Mouse (Mus musculus) stomach, adult 2 months (tissue): ENCODE data around the gene 6330403K07Rik. TPM values are rescaled to one million over a fixed set of nuclear protein-coding genes. Genes with fewer than 3 reads are reported as not detected.

Source experiments
- polyA plus RNA-seq: library from polyadenylated mRNA; depleted of rRNA; stranded (reverse); fragments of >200 nt; gene quantifications from 2 replicates; pipeline ENCODE4 v1.2.3, GENCODE M21; 2012; rRNA removed

The 6330403K07Rik gene
- polyA plus RNA-seq: 0.69 and 1.2 TPM in 2 replicates

GRCm38 (mm10) chr11:71033163-71033761, at the start of gene 6330403K07Rik:
Gene 6330403K07Rik (minus strand): TSS chr11:71033513.

GRCm38 (mm10) chr11:71019201-71020068, 13.9 kb downstream of the 6330403K07Rik start, which contains the start of the genes Mis12 and Derl2:
Gene Mis12 (plus strand): TSS chr11:71019611.
Gene Derl2 (minus strand): TSS chr11:71019841.

GRCm38 (mm10) chr11:71004316-71004773, 29.0 kb downstream of the 6330403K07Rik start, which contains the start of gene Dhx33:
Gene Dhx33 (minus strand): TSS chr11:71004437.

GRCm38 (mm10) chr11:70982557-70983228, 50.6 kb downstream of the 6330403K07Rik start, which contains the start of gene C1qbp:
Gene C1qbp (minus strand): TSS chr11:70983026.

Other genes starting within 250 kb of the 6330403K07Rik start
- gene Scimp, start 220.9 kb downstream of the 6330403K07Rik start, polyA plus RNA-seq: 0.06 and 0.09 TPM in 2 replicates
- 0.52 and 0.73 TPM in 2 replicates for gene Rabep1, start 188.7 kb downstream of the 6330403K07Rik start, polyA plus RNA-seq
- gene Nup88, start 63.5 kb downstream of the 6330403K07Rik start, polyA plus RNA-seq: 6.4 and 8.3 TPM in 2 replicates
- gene Rpain, start 63.3 kb downstream of the 6330403K07Rik start, polyA plus RNA-seq: 5.0 and 7.4 TPM in 2 replicates
- 138 and 440 TPM in 2 replicates for gene C1qbp, start 50.5 kb downstream of the 6330403K07Rik start, polyA plus RNA-seq
- 3.2 and 7.0 TPM in 2 replicates for gene Dhx33, start 29.1 kb downstream of the 6330403K07Rik start, polyA plus RNA-seq
- gene Mis12, start 13.9 kb downstream of the 6330403K07Rik start, polyA plus RNA-seq: 0.22 and 0.41 TPM in 2 replicates
- 2.5 and 3.3 TPM in 2 replicates for gene Derl2, start 13.7 kb downstream of the 6330403K07Rik start, polyA plus RNA-seq
- gene Nlrp1a, start 111.2 kb upstream of the 6330403K07Rik start, polyA plus RNA-seq: not detected in 2 replicates
- 0.10 and 0.13 TPM in 2 replicates for gene Nlrp1b, start 197.2 kb upstream of the 6330403K07Rik start, polyA plus RNA-seq